Mouse (Mus musculus) cerebellum, adult 2 months (tissue): ENCODE measurements around the gene Dagla. TPM values are rescaled to one million over a fixed set of nuclear protein-coding genes. Genes with fewer than 3 reads are reported as not detected.

Source experiments
- DNase-seq, 2 experiments: peaks; one replicate each; pipeline ENCODE4 v3.0.0; 2021
- H3K27ac ChIP-seq: fragments of 200-500 bp; 2 replicates; pipeline ENCODE4 v1.5.1; 2012; ENCODE audit warnings: low read length, control low read depth, inconsistent platforms; ENCODE audit not compliant: insufficient read depth
- H3K27me3 ChIP-seq: fragments of 200-500 bp; 2 replicates; pipeline ENCODE4 v1.6.1; 2012; ENCODE audit warnings: inconsistent platforms, mild to moderate bottlenecking, low read length, moderate library complexity; ENCODE audit not compliant: control insufficient read depth, insufficient read depth
- H3K4me1 ChIP-seq: fragments of 200-500 bp; 2 replicates; pipeline ENCODE4 v1.6.1; 2011; ENCODE audit warnings: low read length; ENCODE audit not compliant: control insufficient read depth, insufficient read depth
- H3K4me3 ChIP-seq: fragments of 200-500 bp; replicated peaks from 2 replicates; pipeline ENCODE3; 2011; ENCODE audit warnings: mild to moderate bottlenecking, low read depth, low read length, control low read depth; ENCODE audit not compliant: insufficient read depth
- CTCF ChIP-seq: fragments of 200-500 bp; IDR thresholded peaks from 2 replicates; pipeline ENCODE4 v1.5.1; 2011; ENCODE audit warnings: low read depth, mild to moderate bottlenecking, control low read depth, low read length, moderate library complexity, borderline replicate concordance; ENCODE audit not compliant: insufficient read depth
- POLR2A ChIP-seq: fragments of 200-500 bp; IDR thresholded peaks from 2 replicates; pipeline ENCODE4 v1.6.1; 2011; ENCODE audit warnings: low read length, control low read depth, borderline replicate concordance; ENCODE audit not compliant: insufficient read depth
- WGBS: fragments of 180-500 bp; shearing (Covaris S2); methylation state at CpG from one replicate; pipeline ENCODE4 v1.1.7; 2018; 5-methylcytosine and 5-hydroxymethylcytosine counted together
- polyA plus RNA-seq: library from polyadenylated mRNA; depleted of rRNA; stranded (reverse); fragments of >200 nt; gene quantifications from 2 replicates; pipeline ENCODE4 v1.2.3, GENCODE M21; 2012

Gene Dagla
- polyA plus RNA-seq, 1 experiment: 53.4 TPM

GRCm38 (mm10) chr19:10224637-10225453 lies 79.8 kb downstream of the Dagla start:
- TF ChIP-seq CTCF (no peak), POLR2A (no peak)

DNA sequence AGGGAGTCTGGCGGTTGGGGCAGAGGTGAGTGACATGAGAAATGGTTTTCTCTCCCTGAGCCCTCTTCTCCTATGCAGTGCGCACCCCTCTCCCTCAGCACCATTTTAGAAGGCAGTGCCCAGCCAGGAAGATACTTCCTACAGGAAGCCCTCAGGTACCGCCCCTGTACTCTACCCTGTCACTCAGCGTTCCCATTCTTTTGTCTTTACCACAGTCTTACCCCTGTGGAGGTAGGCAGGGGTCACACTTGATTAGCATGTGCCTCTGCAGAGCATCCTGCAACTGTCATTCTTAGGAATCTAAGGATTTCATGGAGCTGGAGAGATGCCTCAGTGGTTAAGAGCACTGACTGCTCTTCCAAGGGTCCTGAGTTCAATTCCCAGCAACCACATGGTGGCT lies 81.1 kb downstream of the Dagla start:
- Histone ChIP-seq H3K4me1 (no peaks in the 10 kb centered on the region), H3K27me3 (no peaks in the 10 kb centered on the region), H3K4me3 (no peak overlapping the region), H3K27ac (no peak overlapping the region)
- TF ChIP-seq POLR2A (no peak), CTCF (no peak)
- DNase-seq: no peak
- 67% methylated on average over 4 of the region's 4 CpGs for WGBS

More at GRCm38 (mm10) chr19:10224637-10225453, 79.8 kb downstream of the Dagla start:
- Histone ChIP-seq H3K27ac (no peak overlapping the region), H3K4me1 (no peaks in the 10 kb centered on the region), H3K4me3 (no peak overlapping the region), H3K27me3 (no peaks in the 10 kb centered on the region)
- WGBS: 37% methylated on average over 26 of the region's 26 CpGs
- DNase-seq: no peak

GRCm38 (mm10) chr19:10222656-10223055 lies 82.0 kb downstream of the Dagla start:
- DNase-seq: no peak
- WGBS: 42% methylated on average over 8 of the region's 8 CpGs
- Histone ChIP-seq H3K27me3 (no peaks in the 10 kb centered on the region), H3K4me3 (no peak overlapping the region), H3K27ac (no peak overlapping the region), H3K4me1 (no peaks in the 10 kb centered on the region)
- TF ChIP-seq POLR2A: no peak
- TF ChIP-seq CTCF: no peak

GRCm38 (mm10) chr19:10221585-10221984 lies 83.1 kb downstream of the Dagla start:
- DNase-seq: no peak
- Histone ChIP-seq H3K27me3 (no peaks in the 10 kb centered on the region), H3K4me1 (no peaks in the 10 kb centered on the region), H3K4me3 (no peak overlapping the region), H3K27ac (no peak overlapping the region)
- WGBS: 56% methylated on average over 4 of the region's 4 CpGs
- TF ChIP-seq POLR2A (no peak), CTCF (no peak)

DNA sequence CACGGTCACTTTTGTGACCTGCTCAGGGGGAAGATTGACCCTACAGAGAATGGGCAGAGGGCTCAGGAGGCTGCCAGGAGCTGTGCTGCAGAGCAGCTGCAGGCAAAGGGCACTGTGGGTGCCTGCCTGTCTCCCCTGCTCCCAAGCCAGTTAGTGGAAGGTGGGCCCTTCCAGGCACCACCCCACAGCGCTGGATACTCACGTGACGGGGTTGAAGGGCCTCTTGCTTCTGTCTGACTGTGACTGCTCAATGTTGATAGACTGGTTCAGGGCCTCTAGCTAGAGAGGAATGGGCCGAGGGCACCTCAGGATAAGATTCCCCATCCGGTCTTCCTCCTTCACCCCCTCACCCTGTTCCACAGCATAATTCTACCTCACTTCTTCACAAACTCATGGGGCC lies 85.1 kb downstream of the Dagla start:
- WGBS: 76% methylated on average over 6 of the region's 6 CpGs
- Histone ChIP-seq H3K4me1 (no peaks in the 10 kb centered on the region), H3K27me3 (no peaks in the 10 kb centered on the region), H3K27ac (no peak overlapping the region), H3K4me3 (no peak overlapping the region)
- TF ChIP-seq CTCF: no peak
- TF ChIP-seq POLR2A: no peak
- no peak for DNase-seq

- Histone ChIP-seq H3K4me1 (no peaks in the 10 kb centered on the region), H3K4me3 (no peak overlapping the region), H3K27ac (no peak overlapping the region), H3K27me3 (no peaks in the 10 kb centered on the region)
- WGBS: 33% methylated on average over 3 of the region's 3 CpGs
- no peak for DNase-seq
- TF ChIP-seq CTCF: peak; percentile 47; the same call in 1 of the 2 replicates
- no peak for TF ChIP-seq POLR2A
Observed at GRCm38 (mm10) chr19:10219108-10219507, 85.6 kb downstream of the Dagla start.

DNA sequence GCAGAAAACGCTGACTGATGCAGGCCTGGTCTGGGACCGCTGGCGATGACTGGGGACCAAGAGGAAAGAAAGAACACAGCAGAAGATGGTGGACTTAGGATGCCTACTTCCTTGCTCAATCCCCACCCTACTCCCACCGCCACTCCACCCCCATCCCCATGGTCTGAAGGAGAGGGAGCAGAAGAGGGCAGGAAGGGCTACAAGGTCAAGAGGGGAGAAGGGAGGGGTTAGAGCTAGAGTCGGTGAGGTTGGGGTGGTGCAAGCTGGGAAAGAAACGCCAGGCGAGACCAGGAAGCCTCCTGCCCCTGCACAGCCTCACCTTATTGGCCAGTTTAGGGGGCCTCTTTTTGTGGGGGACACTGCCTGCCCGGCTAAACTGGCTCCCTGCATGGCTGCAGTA lies 88.6 kb downstream of the Dagla start:
- H3K4me1 ChIP-seq: no peaks in the 10 kb centered on the region
- WGBS: 82% methylated on average over 8 of the region's 8 CpGs
- no peaks in the 10 kb centered on the region for H3K27me3 ChIP-seq
- TF ChIP-seq CTCF: no peak
- no peak for TF ChIP-seq POLR2A
- no peak overlapping the region for H3K4me3 ChIP-seq
- DNase-seq: no peak
- no peak overlapping the region for H3K27ac ChIP-seq

DNA sequence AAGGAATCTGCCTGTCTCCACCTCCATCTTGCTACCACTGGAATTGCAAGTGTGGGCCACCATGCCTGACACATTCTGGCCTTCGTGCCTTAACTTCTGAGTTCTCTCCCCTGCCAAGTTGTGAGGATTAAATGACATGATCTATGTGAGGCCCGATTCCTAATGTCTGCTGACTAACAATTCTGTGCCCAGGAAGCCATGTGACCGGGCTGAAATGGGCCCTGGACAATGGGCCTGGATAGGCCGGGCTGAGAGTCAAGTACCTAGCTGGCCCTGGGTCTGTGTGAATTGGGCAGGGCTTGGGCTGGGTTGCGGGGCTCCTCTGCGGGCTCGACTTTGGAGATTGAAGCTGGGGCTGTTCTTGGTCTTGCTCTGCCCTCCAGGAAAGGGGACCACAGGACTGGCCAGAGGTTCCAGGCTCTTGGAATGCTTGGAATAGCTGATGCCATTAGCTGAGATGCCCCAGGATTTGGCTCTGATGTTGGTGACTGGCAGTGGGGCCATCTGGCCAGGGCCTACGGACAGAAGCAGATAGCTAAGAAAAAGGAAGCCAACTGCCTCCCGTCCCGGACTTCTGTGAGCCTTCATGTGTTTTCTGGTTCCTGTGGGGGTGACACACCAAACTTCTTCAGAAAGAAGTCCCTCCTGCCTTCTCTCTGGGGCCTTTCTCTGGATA lies 90.7 kb downstream of the Dagla start:
- DNase-seq: no peak
- no peaks in the 10 kb centered on the region for H3K4me1 ChIP-seq
- TF ChIP-seq CTCF (no peak), POLR2A (no peak)
- H3K27me3 ChIP-seq: no peaks in the 10 kb centered on the region
- H3K4me3 ChIP-seq: no peak overlapping the region
- H3K27ac ChIP-seq: no peak overlapping the region
- WGBS: 40% methylated on average over 10 of the region's 10 CpGs
